Mouse (Mus musculus) hindbrain, embryonic 12.5 days (tissue): ENCODE measurements around the gene Htt. TPM values are rescaled to one million over a fixed set of nuclear protein-coding genes. Genes with fewer than 3 reads are reported as not detected.
"Not testable (repeated sequence)": the region's sequence is repeated elsewhere in the genome, so short reads cannot be mapped to it uniquely, and the experiment has no call there.

Source experiments
- ATAC-seq: fragments of 200-750 bp; cut with Nextera tagmentation; 2 replicates; pipeline ENCODE4 v1.8.0; 2017; ENCODE audit warnings: moderate TSS enrichment; ENCODE audit not compliant: low FRiP score
- H3K27ac ChIP-seq: fragments of 300-500 bp; sonication (generic); 2 replicates; pipeline ENCODE4 v1.5.1; 2016; ENCODE audit warnings: mild to moderate bottlenecking
- H3K27me3 ChIP-seq: fragments of 300-500 bp; sonication (generic); 2 replicates; pipeline ENCODE4 v1.6.1; 2016; ENCODE audit warnings: mild to moderate bottlenecking
- H3K36me3 ChIP-seq: fragments of 300-500 bp; sonication (generic); 2 replicates; pipeline ENCODE4 v1.6.1; 2016; ENCODE audit warnings: mild to moderate bottlenecking
- H3K4me1 ChIP-seq: fragments of 300-500 bp; sonication (generic); 2 replicates; pipeline ENCODE4 v1.6.1; 2016
- H3K4me2 ChIP-seq: fragments of 300-500 bp; sonication (generic); replicated peaks from 2 replicates; pipeline ENCODE4 v1.6.1; 2016; ENCODE audit warnings: mild to moderate bottlenecking
- H3K4me3 ChIP-seq: fragments of 300-500 bp; sonication (generic); 2 replicates; pipeline ENCODE4 v1.5.1; 2016; ENCODE audit warnings: mild to moderate bottlenecking
- H3K9ac ChIP-seq: fragments of 300-500 bp; sonication (generic); 2 replicates; pipeline ENCODE4 v1.6.1; 2016; ENCODE audit warnings: mild to moderate bottlenecking, moderate library complexity
- H3K9me3 ChIP-seq: fragments of 300-500 bp; sonication (generic); replicated peaks from 2 replicates; pipeline ENCODE4 v1.6.1; 2016; ENCODE audit warnings: mild to moderate bottlenecking
- WGBS: fragments of 180-500 bp; shearing (Covaris S2); methylation state at CpG from one replicate; pipeline ENCODE4 v1.1.7; 2016; 5-methylcytosine and 5-hydroxymethylcytosine counted together
- polyA plus RNA-seq: library from polyadenylated mRNA; unstranded; fragments of >200 nt; fragmentation: Nextera tagmentation; extraction: Ambion mirVana; gene quantifications from 2 replicates; pipeline ENCODE4 v1.2.1, GENCODE M21; 2016

Htt gene
- polyA plus RNA-seq: 19.0 and 20.3 TPM in 2 replicates

GRCm38 (mm10) chr5:34761509-34761908, at the start of gene Htt:
TSS of gene Htt (plus strand) at chr5:34761740.
- Histone ChIP-seq H3K4me2 (peak within 1 kb of the TSS; percentile 86), H3K4me1 (peaks cover 13% of the 10 kb centered on the region), H3K9me3 (no peaks in the 10 kb centered on the region), H3K9ac (peak within 1 kb of the TSS; percentile 89), H3K27ac (peak within 1 kb of the TSS; percentile 94), H3K4me3 (peak within 1 kb of the TSS; percentile 78), H3K27me3 (0 out of 2 replicates have a peak, but pooled peaks cover 4% of the 10 kb centered on the region), H3K36me3 (no peaks in the 10 kb centered on the region)
- ATAC-seq: peak; percentile 99
- WGBS: under 1% methylated on average over 35 of the region's 35 CpGs

- H3K27ac ChIP-seq, H3K9me3 ChIP-seq, H3K4me2 ChIP-seq, H3K9ac ChIP-seq, ATAC-seq, H3K27me3 ChIP-seq, H3K4me1 ChIP-seq, H3K36me3 ChIP-seq, H3K4me3 ChIP-seq: not testable (repeated sequence)
- 83% methylated on average over 3 of the region's 3 CpGs for WGBS
These were observed 47.2 kb upstream of the Htt start for GRCm38 (mm10) chr5:34714371-34714770.

GRCm38 (mm10) chr5:34714816-34715215, 46.7 kb upstream of the Htt start:
- H3K27ac ChIP-seq: no peak overlapping the region
- H3K4me1 ChIP-seq: no peaks in the 10 kb centered on the region
- H3K9me3 ChIP-seq: no peaks in the 10 kb centered on the region
- H3K36me3 ChIP-seq: no peaks in the 10 kb centered on the region
- 88% methylated on average over 5 of the region's 5 CpGs for WGBS
- no peak for ATAC-seq
- H3K4me3 ChIP-seq: no peak overlapping the region
- no peak overlapping the region for H3K9ac ChIP-seq
- H3K27me3 ChIP-seq: no peaks in the 10 kb centered on the region
- H3K4me2 ChIP-seq: no peak overlapping the region

- Histone ChIP-seq H3K9me3 (no peaks in the 10 kb centered on the region), H3K4me1 (no peaks in the 10 kb centered on the region), H3K4me2 (no peak overlapping the region), H3K27me3 (no peaks in the 10 kb centered on the region), H3K4me3 (no peak overlapping the region), H3K9ac (no peak overlapping the region), H3K27ac (no peak overlapping the region), H3K36me3 (no peaks in the 10 kb centered on the region)
- ATAC-seq: no peak
These were observed 32.4 kb upstream of the Htt start for GRCm38 (mm10) chr5:34729141-34729540.

- no peak for ATAC-seq
- Histone ChIP-seq H3K4me2 (no peak overlapping the region), H3K4me1 (no peaks in the 10 kb centered on the region), H3K4me3 (no peak overlapping the region), H3K9me3 (no peaks in the 10 kb centered on the region), H3K27ac (no peak overlapping the region), H3K36me3 (no peaks in the 10 kb centered on the region), H3K27me3 (no peaks in the 10 kb centered on the region), H3K9ac (no peak overlapping the region)
- WGBS: 74% methylated on average over 1 of the region's 1 CpGs
These were observed 31.3 kb upstream of the Htt start for GRCm38 (mm10) chr5:34730255-34730654.

- 54% methylated on average over 3 of the region's 3 CpGs for WGBS
- Histone ChIP-seq H3K36me3 (no peaks in the 10 kb centered on the region), H3K9ac (no peak overlapping the region), H3K27me3 (peaks cover 3% of the 10 kb centered on the region; the same call in 1 of the 2 replicates), H3K27ac (no peak overlapping the region), H3K9me3 (no peaks in the 10 kb centered on the region), H3K4me1 (no peaks in the 10 kb centered on the region), H3K4me3 (no peak overlapping the region), H3K4me2 (no peak overlapping the region)
- no peak for ATAC-seq
These were observed 10.1 kb upstream of the Htt start for GRCm38 (mm10) chr5:34751477-34751876.

GRCm38 (mm10) chr5:34758762-34759161, 2.8 kb upstream of the Htt start:
- Histone ChIP-seq H3K4me1 (peaks cover 13% of the 10 kb centered on the region), H3K27ac (no peak overlapping the region), H3K9me3 (no peaks in the 10 kb centered on the region), H3K27me3 (peaks cover 7% of the 10 kb centered on the region; the same call in 1 of the 2 replicates), H3K4me2 (no peak overlapping the region), H3K4me3 (no peak overlapping the region), H3K36me3 (no peaks in the 10 kb centered on the region), H3K9ac (no peak overlapping the region)
- 90% methylated on average over 1 of the region's 1 CpGs for WGBS
- no peak for ATAC-seq

GRCm38 (mm10) chr5:34760850-34761508, 561 bp upstream of the Htt start:
- peak; percentile 69 for ATAC-seq

GRCm38 (mm10) chr5:34761934-34762611, 533 bp downstream of the Htt start:
- peak; percentile 69 for ATAC-seq
- Histone ChIP-seq H3K9ac (peak overlapping the region; percentile 89), H3K36me3 (no peaks in the 10 kb centered on the region), H3K27me3 (0 out of 2 replicates have a peak, but pooled peaks cover 4% of the 10 kb centered on the region), H3K4me2 (peak overlapping the region; percentile 86), H3K4me1 (peaks cover 13% of the 10 kb centered on the region), H3K9me3 (no peaks in the 10 kb centered on the region), H3K27ac (peak overlapping the region; percentile 94), H3K4me3 (peak overlapping the region; percentile 78)
- under 1% methylated on average over 52 of the region's 54 CpGs for WGBS

More at GRCm38 (mm10) chr5:34760850-34761508, 561 bp upstream of the Htt start:
- H3K9ac ChIP-seq: peak overlapping the region; percentile 89
- peak overlapping the region; percentile 86 for H3K4me2 ChIP-seq
- WGBS: 1% methylated on average over 19 of the region's 19 CpGs
- peak overlapping the region; percentile 94 for H3K27ac ChIP-seq
- no peaks in the 10 kb centered on the region for H3K9me3 ChIP-seq
- peak overlapping the region; percentile 78 for H3K4me3 ChIP-seq
- H3K27me3 ChIP-seq: peaks cover 5% of the 10 kb centered on the region; the same call in 1 of the 2 replicates
- peaks cover 13% of the 10 kb centered on the region for H3K4me1 ChIP-seq
- no peaks in the 10 kb centered on the region for H3K36me3 ChIP-seq

GRCm38 (mm10) chr5:34771818-34772217, 10.3 kb downstream of the Htt start:
- Histone ChIP-seq H3K9me3 (no peaks in the 10 kb centered on the region), H3K9ac (no peak overlapping the region), H3K4me2 (no peak overlapping the region), H3K4me3 (no peak overlapping the region), H3K27ac (no peak overlapping the region), H3K36me3 (no peaks in the 10 kb centered on the region), H3K27me3 (no peaks in the 10 kb centered on the region), H3K4me1 (no peaks in the 10 kb centered on the region)
- no peak for ATAC-seq
- 95% methylated on average over 3 of the region's 3 CpGs for WGBS

- no peaks in the 10 kb centered on the region for H3K9me3 ChIP-seq
- ATAC-seq: no peak
- WGBS: 95% methylated on average over 4 of the region's 4 CpGs
These were observed 11.2 kb downstream of the Htt start for GRCm38 (mm10) chr5:34772696-34773245.

GRCm38 (mm10) chr5:34773392-34773791, 11.9 kb downstream of the Htt start:
- ATAC-seq: no peak
- H3K4me3 ChIP-seq: no peak overlapping the region
- no peak overlapping the region for H3K27ac ChIP-seq
- H3K9me3 ChIP-seq: no peaks in the 10 kb centered on the region
- H3K4me2 ChIP-seq: no peak overlapping the region
- H3K4me1 ChIP-seq: no peaks in the 10 kb centered on the region
- WGBS: 93% methylated on average over 2 of the region's 2 CpGs
- no peaks in the 10 kb centered on the region for H3K27me3 ChIP-seq
- no peak overlapping the region for H3K9ac ChIP-seq
- H3K36me3 ChIP-seq: no peaks in the 10 kb centered on the region

More at GRCm38 (mm10) chr5:34772696-34773245, 11.2 kb downstream of the Htt start:
- no peaks in the 10 kb centered on the region for H3K4me1 ChIP-seq
- no peak overlapping the region for H3K27ac ChIP-seq
- H3K4me2 ChIP-seq: no peak overlapping the region
- H3K27me3 ChIP-seq: no peaks in the 10 kb centered on the region
- no peak overlapping the region for H3K4me3 ChIP-seq
- no peaks in the 10 kb centered on the region for H3K36me3 ChIP-seq
- no peak overlapping the region for H3K9ac ChIP-seq
